Mouse (Mus musculus): ENCODE measurements around the gene Vax2. TPM values are rescaled to one million over a fixed set of nuclear protein-coding genes. Genes with fewer than 3 reads are reported as not detected.

The Vax2 gene
- polyA plus RNA-seq, 2 experiments = 1.1 to 1.4 TPM

GRCm38 (mm10) chr6:83717026-83717425 lies 6.0 kb downstream of the Vax2 start:
- Histone ChIP-seq H3K9ac (ENCODE audit: low read depth, low read length, severe bottlenecking) (no peak overlapping the region), H3K36me3 (ENCODE audit: control insufficient read depth, insufficient read depth, low read length) (no peaks in the 10 kb centered on the region), H3K27ac (replicated peaks; ENCODE audit: low read depth, low read length) (no peak overlapping the region), H3K27me3 (ENCODE audit: control insufficient read depth, insufficient read depth, low read length) (peaks cover 97% of the 10 kb centered on the region), H3K4me1 (ENCODE audit: control insufficient read depth, insufficient read depth, low read length) (peaks cover 7% of the 10 kb centered on the region), H3K4me2 (replicated peaks; ENCODE audit: low read depth, low read length, severe bottlenecking) (no peak overlapping the region), H3K9me3 (ENCODE audit: control insufficient read depth, low read length) (no peaks in the 10 kb centered on the region), H3K4me3 (replicated peaks; ENCODE audit: low read length) (no peak overlapping the region)
- no peak for TF ChIP-seq POLR2A (IDR thresholded peaks at IDR 0.05; ENCODE audit: borderline replicate concordance, extremely low read depth, insufficient read depth, insufficient read length)
- ATAC-seq (ENCODE audit: low FRiP score, low read depth) (no peak), DNase-seq (ENCODE audit: low spot score) (no peak)
- WGBS = 4% methylated on average over 8 of the region's 8 CpGs

- WGBS = 9% methylated on average over 6 of the region's 6 CpGs
- no peak for TF ChIP-seq POLR2A (IDR thresholded peaks at IDR 0.05; ENCODE audit: borderline replicate concordance, extremely low read depth, insufficient read depth, insufficient read length)
- H3K9me3 ChIP-seq (ENCODE audit: control insufficient read depth, low read length) = no peaks in the 10 kb centered on the region
- H3K27me3 ChIP-seq (ENCODE audit: control insufficient read depth, insufficient read depth, low read length) = peaks cover 58% of the 10 kb centered on the region
- no peaks in the 10 kb centered on the region for H3K4me1 ChIP-seq (ENCODE audit: control insufficient read depth, insufficient read depth, low read length)
- ATAC-seq (ENCODE audit: low FRiP score, low read depth) (no peak), DNase-seq (ENCODE audit: low spot score) (no peak)
- no peak overlapping the region for H3K4me2 ChIP-seq (replicated peaks; ENCODE audit: low read depth, low read length, severe bottlenecking)
- no peak overlapping the region for H3K27ac ChIP-seq (replicated peaks; ENCODE audit: low read depth, low read length)
- no peak overlapping the region for H3K9ac ChIP-seq (ENCODE audit: low read depth, low read length, severe bottlenecking)
- H3K36me3 ChIP-seq (ENCODE audit: control insufficient read depth, insufficient read depth, low read length) = no peaks in the 10 kb centered on the region
- no peak overlapping the region for H3K4me3 ChIP-seq (replicated peaks; ENCODE audit: low read length)
These were observed 11.5 kb downstream of the Vax2 start for GRCm38 (mm10) chr6:83722526-83722925.

- Histone ChIP-seq H3K27me3 (ENCODE audit: control insufficient read depth, insufficient read depth, low read length) (peaks cover 13% of the 10 kb centered on the region), H3K36me3 (ENCODE audit: control insufficient read depth, insufficient read depth, low read length) (no peaks in the 10 kb centered on the region), H3K9me3 (ENCODE audit: control insufficient read depth, low read length) (no peaks in the 10 kb centered on the region), H3K4me1 (ENCODE audit: control insufficient read depth, insufficient read depth, low read length) (no peaks in the 10 kb centered on the region), H3K9ac (ENCODE audit: low read depth, low read length, severe bottlenecking) (no peak overlapping the region), H3K27ac (replicated peaks; ENCODE audit: low read depth, low read length) (no peak overlapping the region), H3K4me3 (replicated peaks; ENCODE audit: low read length) (no peak overlapping the region), H3K4me2 (replicated peaks; ENCODE audit: low read depth, low read length, severe bottlenecking) (no peak overlapping the region)
- ATAC-seq (ENCODE audit: low FRiP score, low read depth) = no peak
- no peak for TF ChIP-seq POLR2A (IDR thresholded peaks at IDR 0.05; ENCODE audit: borderline replicate concordance, extremely low read depth, insufficient read depth, insufficient read length)
- DNase-seq (ENCODE audit: low spot score) = no peak
- 40% methylated on average over 4 of the region's 4 CpGs for WGBS
These were observed 16.1 kb downstream of the Vax2 start for GRCm38 (mm10) chr6:83727178-83727577.

- ATAC-seq (ENCODE audit: low FRiP score, low read depth) (no peak), DNase-seq (ENCODE audit: low spot score) (no peak)
These were observed 17.4 kb downstream of the Vax2 start for GRCm38 (mm10) chr6:83728488-83728887.

GRCm38 (mm10) chr6:83729350-83729970 lies 18.4 kb downstream of the Vax2 start:
- Histone ChIP-seq H3K9ac (ENCODE audit: low read depth, low read length, severe bottlenecking) (no peak overlapping the region), H3K4me2 (replicated peaks; ENCODE audit: low read depth, low read length, severe bottlenecking) (no peak overlapping the region), H3K36me3 (ENCODE audit: control insufficient read depth, insufficient read depth, low read length) (no peaks in the 10 kb centered on the region), H3K27me3 (ENCODE audit: control insufficient read depth, insufficient read depth, low read length) (0 out of 2 replicates have a peak, but pooled peaks cover 3% of the 10 kb centered on the region), H3K4me3 (replicated peaks; ENCODE audit: low read length) (no peak overlapping the region), H3K27ac (replicated peaks; ENCODE audit: low read depth, low read length) (no peak overlapping the region), H3K4me1 (ENCODE audit: control insufficient read depth, insufficient read depth, low read length) (no peaks in the 10 kb centered on the region), H3K9me3 (ENCODE audit: control insufficient read depth, low read length) (no peaks in the 10 kb centered on the region)
- 59% methylated on average over 14 of the region's 14 CpGs for WGBS
- DNase-seq (ENCODE audit: low spot score) = no peak
- ATAC-seq (ENCODE audit: low FRiP score, low read depth) = no peak
- no peak for TF ChIP-seq POLR2A (IDR thresholded peaks at IDR 0.05; ENCODE audit: borderline replicate concordance, extremely low read depth, insufficient read depth, insufficient read length)

More at GRCm38 (mm10) chr6:83728488-83728887, 17.4 kb downstream of the Vax2 start:
- no peak overlapping the region for H3K27ac ChIP-seq (replicated peaks; ENCODE audit: low read depth, low read length)
- H3K4me2 ChIP-seq (replicated peaks; ENCODE audit: low read depth, low read length, severe bottlenecking) = no peak overlapping the region
- H3K36me3 ChIP-seq (ENCODE audit: control insufficient read depth, insufficient read depth, low read length) = no peaks in the 10 kb centered on the region
- H3K9ac ChIP-seq (ENCODE audit: low read depth, low read length, severe bottlenecking) = no peak overlapping the region
- H3K27me3 ChIP-seq (ENCODE audit: control insufficient read depth, insufficient read depth, low read length) = 0 out of 2 replicates have a peak, but pooled peaks cover 3% of the 10 kb centered on the region
- no peak overlapping the region for H3K4me3 ChIP-seq (replicated peaks; ENCODE audit: low read length)
- no peaks in the 10 kb centered on the region for H3K4me1 ChIP-seq (ENCODE audit: control insufficient read depth, insufficient read depth, low read length)
- no peaks in the 10 kb centered on the region for H3K9me3 ChIP-seq (ENCODE audit: control insufficient read depth, low read length)
- no peak for TF ChIP-seq POLR2A (IDR thresholded peaks at IDR 0.05; ENCODE audit: borderline replicate concordance, extremely low read depth, insufficient read depth, insufficient read length)
- 83% methylated on average over 3 of the region's 3 CpGs for WGBS

All from limb, embryonic 14.5 days (tissue).